Mouse (Mus musculus): ENCODE measurements at regions not wholly inside any gene's neighbourhood (a gene's known extent, or its start where the extent isn't known, plus 50 kb on each side); places are given as distances from the start of the nearest gene placed in this dataset.

GRCm38 (mm10) chr7:72574316-72574715, 267.9 kb upstream of the Mctp2 start:
- TF ChIP-seq CTCF (IDR thresholded peaks at IDR 0.05; ENCODE audit: extremely low read depth, insufficient read length, insufficient replicate concordance, low read depth, low read length) (no peak), POLR2A (IDR thresholded peaks at IDR 0.05; ENCODE audit: low read depth, low read length) (no peak)
